Mouse (Mus musculus): Measurements from ENCODE around the gene Tec. TPM values are rescaled to one million over a fixed set of nuclear protein-coding genes. Genes with fewer than 3 reads are reported as not detected.
A peak's percentile ranks its signal among the peaks of the same experiment; 100 is the strongest.

The Tec gene
- total and polyA plus RNA-seq, 2 experiments, result 6.6 to 24.7 TPM

DNA sequence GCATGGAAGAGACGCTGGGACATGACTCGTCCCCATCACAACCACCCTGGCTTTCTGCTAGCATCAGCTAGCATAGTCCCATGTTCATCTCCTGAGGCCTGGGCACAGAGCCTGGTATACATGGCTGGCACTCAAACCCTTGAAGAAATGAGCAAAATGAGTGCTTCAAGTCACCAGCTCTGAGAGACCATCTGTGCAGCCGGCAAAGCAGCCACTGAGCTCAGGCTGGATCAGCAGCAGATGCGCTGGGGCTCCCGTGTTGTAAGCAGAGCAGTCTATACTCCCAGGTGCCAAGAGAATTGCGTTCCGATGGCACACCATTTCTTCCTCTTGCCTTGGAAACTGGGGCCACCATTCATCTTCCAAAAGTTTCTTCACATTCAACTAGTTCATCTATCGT, 112.3 kb downstream of the Tec start:
- H3K4me1 ChIP-seq (ENCODE audit: control insufficient read depth, insufficient read depth, low read length), result no peaks in the 10 kb centered on the region
- 88% methylated on average over 8 of the region's 8 CpGs for WGBS

DNA sequence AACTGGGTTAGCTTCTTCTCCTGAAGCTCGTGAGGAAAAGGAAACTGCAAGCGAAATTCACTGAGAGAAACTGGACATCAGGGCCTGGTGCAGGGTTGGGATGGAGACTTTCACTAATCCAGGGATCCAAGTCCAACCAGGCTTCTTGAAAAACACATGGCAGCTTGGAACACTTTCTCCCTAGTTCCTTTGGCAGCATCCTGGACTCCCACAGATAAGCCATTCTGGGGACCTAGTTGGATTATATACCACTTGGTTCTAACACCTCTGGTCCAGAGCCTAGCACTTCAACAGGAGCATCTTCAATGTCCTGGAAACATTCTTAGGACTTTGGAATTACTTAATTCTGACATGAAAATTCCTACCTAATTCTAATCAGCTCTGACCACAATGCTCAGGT, 113.2 kb downstream of the Tec start:
- H3K4me1 ChIP-seq (ENCODE audit: control insufficient read depth, insufficient read depth, low read length), result no peaks in the 10 kb centered on the region
- H3K27me3 ChIP-seq (ENCODE audit: control insufficient read depth, insufficient read depth, low read length), result no peaks in the 10 kb centered on the region
- no peak overlapping the region for H3K4me3 ChIP-seq (ENCODE audit: insufficient read depth, low read depth, low read length)
- DNase-seq (ENCODE audit: extremely low read depth, low read depth, low spot score), result no peak
- TF ChIP-seq POLR2A (IDR thresholded peaks at IDR 0.05; ENCODE audit: extremely low read depth, insufficient read depth, low read length), result no peak
- TF ChIP-seq CTCF (IDR thresholded peaks at IDR 0.05; ENCODE audit: low read depth, low read length), result no peak
- H3K36me3 ChIP-seq (ENCODE audit: control insufficient read depth, insufficient read depth, low read length), result peaks cover 45% of the 10 kb centered on the region
- 92% methylated on average over 2 of the region's 2 CpGs for WGBS
- H3K9ac ChIP-seq (ENCODE audit: low read depth, low read length), result no peak overlapping the region
- no peak overlapping the region for H3K27ac ChIP-seq (replicated peaks; ENCODE audit: insufficient read depth, low read depth, low read length)
- H3K79me2 ChIP-seq (ENCODE audit: control insufficient read depth, insufficient read depth, low read length), result no peaks in the 10 kb centered on the region

More for the DNA sequence above, 112.3 kb downstream of the Tec start:
- no peak for TF ChIP-seq POLR2A (IDR thresholded peaks at IDR 0.05; ENCODE audit: extremely low read depth, insufficient read depth, low read length)
- no peak for TF ChIP-seq CTCF (IDR thresholded peaks at IDR 0.05; ENCODE audit: low read depth, low read length)
- Histone ChIP-seq H3K27ac (replicated peaks; ENCODE audit: insufficient read depth, low read depth, low read length) (no peak overlapping the region), H3K79me2 (ENCODE audit: control insufficient read depth, insufficient read depth, low read length) (no peaks in the 10 kb centered on the region), H3K36me3 (ENCODE audit: control insufficient read depth, insufficient read depth, low read length) (peaks cover 49% of the 10 kb centered on the region), H3K9ac (ENCODE audit: low read depth, low read length) (no peak overlapping the region), H3K27me3 (ENCODE audit: control insufficient read depth, insufficient read depth, low read length) (no peaks in the 10 kb centered on the region), H3K4me3 (ENCODE audit: insufficient read depth, low read depth, low read length) (no peak overlapping the region)
- DNase-seq (ENCODE audit: extremely low read depth, low read depth, low spot score), result no peak

DNA sequence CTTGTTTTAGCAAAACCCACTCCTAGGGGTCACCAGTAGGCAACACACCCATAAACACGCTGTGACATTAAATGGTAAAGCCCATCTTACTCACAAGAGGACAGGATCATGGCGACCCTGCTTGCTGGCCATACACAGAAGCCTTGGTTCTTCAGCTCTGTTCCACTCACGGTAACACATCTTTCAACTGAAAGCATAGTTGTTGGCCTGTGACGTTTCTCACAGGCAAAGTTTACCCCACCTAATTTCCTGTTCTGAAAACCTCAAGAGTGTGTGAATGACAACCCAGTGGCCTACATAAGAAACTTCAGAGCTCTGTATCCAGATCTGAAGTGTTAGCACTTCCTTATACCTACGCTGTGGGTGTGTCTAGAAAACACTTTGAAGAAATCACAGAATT, 115.7 kb downstream of the Tec start, which contains the start of gene Txk:
Gene Txk (minus strand): TSS at position 193 of the 400 bp plus-strand sequence.
- no peak for DNase-seq (ENCODE audit: extremely low read depth, low read depth, low spot score)
- H3K79me2 ChIP-seq (ENCODE audit: control insufficient read depth, insufficient read depth, low read length), result no peaks in the 10 kb centered on the region
- no peak within 1 kb of the TSS for H3K9ac ChIP-seq (ENCODE audit: low read depth, low read length)
- no peaks in the 10 kb centered on the region for H3K4me1 ChIP-seq (ENCODE audit: control insufficient read depth, insufficient read depth, low read length)
- no peaks in the 10 kb centered on the region for H3K27me3 ChIP-seq (ENCODE audit: control insufficient read depth, insufficient read depth, low read length)
- TF ChIP-seq CTCF (IDR thresholded peaks at IDR 0.05; ENCODE audit: low read depth, low read length) (no peak), POLR2A (IDR thresholded peaks at IDR 0.05; ENCODE audit: extremely low read depth, insufficient read depth, low read length) (no peak)
- no peak within 1 kb of the TSS for H3K4me3 ChIP-seq (ENCODE audit: insufficient read depth, low read depth, low read length)
- no peak within 1 kb of the TSS for H3K27ac ChIP-seq (replicated peaks; ENCODE audit: insufficient read depth, low read depth, low read length)
- H3K36me3 ChIP-seq (ENCODE audit: control insufficient read depth, insufficient read depth, low read length), result peaks cover 27% of the 10 kb centered on the region
- WGBS, result 83% methylated on average over 5 of the region's 5 CpGs

DNA sequence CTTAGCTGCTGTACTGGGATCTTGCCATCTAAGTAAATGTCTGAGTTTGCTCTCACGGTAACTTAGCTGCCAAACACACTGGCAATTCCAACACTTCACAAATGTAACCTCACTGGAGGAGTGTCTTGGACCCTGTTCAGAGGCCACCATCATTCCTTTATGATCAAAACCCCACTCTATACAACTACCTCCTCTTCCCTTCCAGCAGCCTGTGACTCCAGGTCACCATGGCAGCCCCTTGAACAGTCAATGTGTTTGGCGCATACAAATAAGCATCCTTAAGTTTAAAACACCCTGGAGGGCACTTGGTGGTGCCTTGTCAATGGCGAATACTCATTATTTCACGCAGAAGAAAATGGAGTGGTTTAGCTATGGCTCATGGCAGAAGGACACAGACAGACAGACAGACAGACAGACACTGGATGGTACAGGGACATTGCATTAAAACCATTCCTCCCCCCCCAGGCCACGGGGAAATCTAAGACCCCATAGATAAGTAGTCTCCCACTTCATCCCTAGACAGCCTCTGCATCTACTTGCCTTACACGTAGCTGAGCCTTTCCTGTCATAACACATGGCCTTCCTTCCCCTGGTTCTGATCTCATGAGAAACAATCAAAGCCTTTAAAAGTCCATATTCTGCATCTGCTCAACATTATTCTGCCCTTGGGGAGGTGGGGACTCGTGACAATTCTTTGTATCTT, 117.1 kb downstream of the Tec start:
- Histone ChIP-seq H3K4me1 (ENCODE audit: control insufficient read depth, insufficient read depth, low read length) (no peaks in the 10 kb centered on the region), H3K27ac (replicated peaks; ENCODE audit: insufficient read depth, low read depth, low read length) (no peak overlapping the region), H3K9ac (ENCODE audit: low read depth, low read length) (no peak overlapping the region), H3K36me3 (ENCODE audit: control insufficient read depth, insufficient read depth, low read length) (peaks cover 17% of the 10 kb centered on the region), H3K27me3 (ENCODE audit: control insufficient read depth, insufficient read depth, low read length) (no peaks in the 10 kb centered on the region), H3K4me3 (ENCODE audit: insufficient read depth, low read depth, low read length) (no peak overlapping the region), H3K79me2 (ENCODE audit: control insufficient read depth, insufficient read depth, low read length) (no peaks in the 10 kb centered on the region)
- TF ChIP-seq CTCF (IDR thresholded peaks at IDR 0.05; ENCODE audit: low read depth, low read length) (no peak), POLR2A (IDR thresholded peaks at IDR 0.05; ENCODE audit: extremely low read depth, insufficient read depth, low read length) (no peak)
- 85% methylated on average over 7 of the region's 7 CpGs for WGBS
- DNase-seq (ENCODE audit: extremely low read depth, low read depth, low spot score), result no peak

DNA sequence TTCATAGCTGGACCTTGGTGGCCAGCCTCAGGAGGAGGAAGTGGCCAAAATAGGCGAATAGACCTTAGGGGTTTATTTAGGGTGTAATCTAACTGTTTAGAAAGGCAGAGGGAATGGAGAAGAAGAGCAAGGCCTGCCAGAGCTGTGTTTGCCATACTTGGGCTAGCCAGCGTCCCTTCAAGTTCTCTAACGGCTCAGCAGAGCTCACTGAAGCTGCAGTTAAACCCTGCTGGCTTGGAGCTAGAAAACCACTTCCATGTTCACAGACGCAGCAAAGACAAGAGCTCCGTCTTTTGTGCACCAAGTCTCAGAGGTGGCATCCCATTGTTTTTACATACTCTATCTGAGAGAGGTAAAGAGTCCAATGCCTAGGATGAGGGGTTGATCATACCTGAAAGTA, 118.1 kb downstream of the Tec start:
- no peaks in the 10 kb centered on the region for H3K27me3 ChIP-seq (ENCODE audit: control insufficient read depth, insufficient read depth, low read length)
- peaks cover 8% of the 10 kb centered on the region for H3K36me3 ChIP-seq (ENCODE audit: control insufficient read depth, insufficient read depth, low read length)
- H3K9ac ChIP-seq (ENCODE audit: low read depth, low read length), result no peak overlapping the region
- DNase-seq (ENCODE audit: extremely low read depth, low read depth, low spot score), result no peak
- TF ChIP-seq POLR2A (IDR thresholded peaks at IDR 0.05; ENCODE audit: extremely low read depth, insufficient read depth, low read length), result no peak
- no peak for TF ChIP-seq CTCF (IDR thresholded peaks at IDR 0.05; ENCODE audit: low read depth, low read length)
- H3K4me1 ChIP-seq (ENCODE audit: control insufficient read depth, insufficient read depth, low read length), result no peaks in the 10 kb centered on the region
- H3K4me3 ChIP-seq (ENCODE audit: insufficient read depth, low read depth, low read length), result no peak overlapping the region
- H3K79me2 ChIP-seq (ENCODE audit: control insufficient read depth, insufficient read depth, low read length), result no peaks in the 10 kb centered on the region
- no peak overlapping the region for H3K27ac ChIP-seq (replicated peaks; ENCODE audit: insufficient read depth, low read depth, low read length)
- WGBS, result 91% methylated on average over 5 of the region's 5 CpGs

DNA sequence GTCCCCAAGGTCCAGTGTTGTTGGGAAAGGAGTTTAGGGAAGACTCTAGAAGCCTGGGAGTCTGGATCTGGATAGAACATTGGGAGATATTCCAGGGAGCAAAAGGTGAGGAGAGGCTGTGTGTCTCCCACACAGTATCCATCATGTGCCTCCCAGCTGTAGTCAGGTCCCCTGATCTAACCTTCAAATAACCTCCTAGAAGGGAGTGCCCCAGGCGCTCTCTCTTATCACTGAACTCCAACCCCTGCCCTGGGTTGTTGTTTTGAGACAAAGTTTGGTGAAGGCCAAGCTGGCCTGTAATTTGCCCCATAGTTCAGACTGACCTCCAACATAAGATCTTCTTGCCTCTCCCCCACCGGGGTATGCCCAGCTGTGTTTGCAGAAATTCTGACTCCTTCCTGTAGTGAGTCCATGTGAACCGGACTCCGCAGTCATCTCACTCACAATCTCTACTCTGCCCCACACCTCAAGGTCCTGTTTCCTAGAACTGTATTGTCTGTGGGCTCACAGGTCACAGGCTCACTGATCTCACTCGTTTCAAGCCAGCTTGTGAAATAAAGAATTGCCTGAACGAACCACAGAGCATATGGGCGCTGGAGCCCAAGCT, 119.5 kb downstream of the Tec start:
- no peak overlapping the region for H3K4me3 ChIP-seq (ENCODE audit: insufficient read depth, low read depth, low read length)
- 0 out of 2 replicates have a peak, but pooled peaks cover 1% of the 10 kb centered on the region for H3K36me3 ChIP-seq (ENCODE audit: control insufficient read depth, insufficient read depth, low read length)
- H3K27me3 ChIP-seq (ENCODE audit: control insufficient read depth, insufficient read depth, low read length), result no peaks in the 10 kb centered on the region
- no peak overlapping the region for H3K27ac ChIP-seq (replicated peaks; ENCODE audit: insufficient read depth, low read depth, low read length)
- no peak for TF ChIP-seq CTCF (IDR thresholded peaks at IDR 0.05; ENCODE audit: low read depth, low read length)
- no peak overlapping the region for H3K9ac ChIP-seq (ENCODE audit: low read depth, low read length)
- no peaks in the 10 kb centered on the region for H3K4me1 ChIP-seq (ENCODE audit: control insufficient read depth, insufficient read depth, low read length)
- peak; percentile 30 for DNase-seq (ENCODE audit: extremely low read depth, low read depth, low spot score)
- H3K79me2 ChIP-seq (ENCODE audit: control insufficient read depth, insufficient read depth, low read length), result no peaks in the 10 kb centered on the region
- 42% methylated on average over 7 of the region's 7 CpGs for WGBS
